Mouse (Mus musculus): ENCODE results near the gene Ttyh3. TPM values are rescaled to one million over a fixed set of nuclear protein-coding genes. Genes with fewer than 3 reads are reported as not detected.
A peak's percentile ranks its signal among the peaks of the same experiment; 100 is the strongest.
"Not testable (repeated sequence)": the region's sequence is repeated elsewhere in the genome, so short reads cannot be mapped to it uniquely, and the experiment has no call there.

Ttyh3 gene
- polyA plus RNA-seq, 1 experiment = 95.1 TPM

GRCm38 (mm10) chr5:140680051-140680450 lies 31.2 kb upstream of the Ttyh3 start:
- Histone ChIP-seq H3K27ac (ENCODE audit: insufficient read depth, low read length) (no peak overlapping the region), H3K4me3 (ENCODE audit: extremely low read depth, insufficient read depth, insufficient read length) (no peak overlapping the region), H3K4me1 (ENCODE audit: control insufficient read depth, insufficient read depth, insufficient read length) (peaks cover 2% of the 10 kb centered on the region; the same call in 1 of the 2 replicates), H3K36me3 (ENCODE audit: control insufficient read depth, insufficient read depth, low read length) (peaks cover 3% of the 10 kb centered on the region), H3K27me3 (ENCODE audit: control insufficient read depth, insufficient read depth, low read length) (no peaks in the 10 kb centered on the region)
- DNase-seq (ENCODE audit: low read depth in 1 of 2, low spot score in 2 of 2) = no peak
- WGBS = 98% methylated on average over 6 of the region's 6 CpGs
- TF ChIP-seq CTCF (IDR thresholded peaks at IDR 0.05; ENCODE audit: extremely low read depth, insufficient read depth, insufficient read length, insufficient replicate concordance) (no peak), POLR2A (IDR thresholded peaks at IDR 0.05; ENCODE audit: low read depth, low read length) (no peak)

- peak in 1 of 2 experiments; percentile 50 for DNase-seq (ENCODE audit: low read depth in 1 of 2, low spot score in 2 of 2)
- TF ChIP-seq POLR2A (IDR thresholded peaks at IDR 0.05; ENCODE audit: low read depth, low read length) (no peak), CTCF (IDR thresholded peaks at IDR 0.05; ENCODE audit: extremely low read depth, insufficient read depth, insufficient read length, insufficient replicate concordance) (no peak)
- no peaks in the 10 kb centered on the region for H3K27me3 ChIP-seq (ENCODE audit: control insufficient read depth, insufficient read depth, low read length)
- peaks cover 2% of the 10 kb centered on the region; the same call in 1 of the 2 replicates for H3K4me1 ChIP-seq (ENCODE audit: control insufficient read depth, insufficient read depth, insufficient read length)
- H3K36me3 ChIP-seq (ENCODE audit: control insufficient read depth, insufficient read depth, low read length) = peaks cover 6% of the 10 kb centered on the region
- no peak overlapping the region for H3K4me3 ChIP-seq (ENCODE audit: extremely low read depth, insufficient read depth, insufficient read length)
- no peak overlapping the region for H3K27ac ChIP-seq (ENCODE audit: insufficient read depth, low read length)
- 55% methylated on average over 6 of the region's 6 CpGs for WGBS
Measured at GRCm38 (mm10) chr5:140677137-140677536, 28.3 kb upstream of the Ttyh3 start.

GRCm38 (mm10) chr5:140675640-140676039 lies 26.8 kb upstream of the Ttyh3 start:
- Histone ChIP-seq H3K27ac (ENCODE audit: insufficient read depth, low read length) (no peak overlapping the region), H3K4me3 (ENCODE audit: extremely low read depth, insufficient read depth, insufficient read length) (no peak overlapping the region), H3K36me3 (ENCODE audit: control insufficient read depth, insufficient read depth, low read length) (peaks cover 6% of the 10 kb centered on the region), H3K4me1 (ENCODE audit: control insufficient read depth, insufficient read depth, insufficient read length) (peaks cover 2% of the 10 kb centered on the region; the same call in 1 of the 2 replicates), H3K27me3 (ENCODE audit: control insufficient read depth, insufficient read depth, low read length) (no peaks in the 10 kb centered on the region)
- no peak for DNase-seq (ENCODE audit: low read depth in 1 of 2, low spot score in 2 of 2)
- no peak for TF ChIP-seq CTCF (IDR thresholded peaks at IDR 0.05; ENCODE audit: extremely low read depth, insufficient read depth, insufficient read length, insufficient replicate concordance)
- TF ChIP-seq POLR2A (IDR thresholded peaks at IDR 0.05; ENCODE audit: low read depth, low read length) = no peak
- WGBS = 92% methylated on average over 11 of the region's 11 CpGs

GRCm38 (mm10) chr5:140675079-140675478 lies 26.2 kb upstream of the Ttyh3 start:
- TF ChIP-seq CTCF (IDR thresholded peaks at IDR 0.05; ENCODE audit: extremely low read depth, insufficient read depth, insufficient read length, insufficient replicate concordance) (no peak), POLR2A (IDR thresholded peaks at IDR 0.05; ENCODE audit: low read depth, low read length) (no peak)
- peaks cover 8% of the 10 kb centered on the region for H3K36me3 ChIP-seq (ENCODE audit: control insufficient read depth, insufficient read depth, low read length)

GRCm38 (mm10) chr5:140674036-140674435 lies 25.2 kb upstream of the Ttyh3 start:
- no peak for TF ChIP-seq POLR2A (IDR thresholded peaks at IDR 0.05; ENCODE audit: low read depth, low read length)
- no peak for TF ChIP-seq CTCF (IDR thresholded peaks at IDR 0.05; ENCODE audit: extremely low read depth, insufficient read depth, insufficient read length, insufficient replicate concordance)
- Histone ChIP-seq H3K27ac (ENCODE audit: insufficient read depth, low read length) (no peak overlapping the region), H3K27me3 (ENCODE audit: control insufficient read depth, insufficient read depth, low read length) (no peaks in the 10 kb centered on the region), H3K4me3 (ENCODE audit: extremely low read depth, insufficient read depth, insufficient read length) (no peak overlapping the region), H3K4me1 (ENCODE audit: control insufficient read depth, insufficient read depth, insufficient read length) (peaks cover 2% of the 10 kb centered on the region; the same call in 1 of the 2 replicates), H3K36me3 (ENCODE audit: control insufficient read depth, insufficient read depth, low read length) (peaks cover 9% of the 10 kb centered on the region)
- peak in 1 of 2 experiments; percentile 21 for DNase-seq (ENCODE audit: low read depth in 1 of 2, low spot score in 2 of 2)
- 74% methylated on average over 17 of the region's 17 CpGs for WGBS

More at GRCm38 (mm10) chr5:140675079-140675478, 26.2 kb upstream of the Ttyh3 start:
- Histone ChIP-seq H3K27ac (ENCODE audit: insufficient read depth, low read length) (no peak overlapping the region), H3K4me1 (ENCODE audit: control insufficient read depth, insufficient read depth, insufficient read length) (peaks cover 2% of the 10 kb centered on the region; the same call in 1 of the 2 replicates), H3K4me3 (ENCODE audit: extremely low read depth, insufficient read depth, insufficient read length) (no peak overlapping the region), H3K27me3 (ENCODE audit: control insufficient read depth, insufficient read depth, low read length) (no peaks in the 10 kb centered on the region)
- WGBS = 93% methylated on average over 11 of the region's 11 CpGs
- no peak for DNase-seq (ENCODE audit: low read depth in 1 of 2, low spot score in 2 of 2)

GRCm38 (mm10) chr5:140672603-140673002 lies 23.8 kb upstream of the Ttyh3 start:
- not testable (repeated sequence) for DNase-seq (ENCODE audit: low read depth in 1 of 2, low spot score in 2 of 2); H3K27me3 ChIP-seq (ENCODE audit: control insufficient read depth, insufficient read depth, low read length); H3K36me3 ChIP-seq (ENCODE audit: control insufficient read depth, insufficient read depth, low read length); H3K4me1 ChIP-seq (ENCODE audit: control insufficient read depth, insufficient read depth, insufficient read length); H3K4me3 ChIP-seq (ENCODE audit: extremely low read depth, insufficient read depth, insufficient read length); H3K27ac ChIP-seq (ENCODE audit: insufficient read depth, low read length)
- WGBS = 88% methylated on average over 6 of the region's 6 CpGs

GRCm38 (mm10) chr5:140672115-140672514 lies 23.3 kb upstream of the Ttyh3 start:
- WGBS = 93% methylated on average over 6 of the region's 6 CpGs

More at GRCm38 (mm10) chr5:140672115-140672514, 23.3 kb upstream of the Ttyh3 start:
- Histone ChIP-seq H3K4me1 (ENCODE audit: control insufficient read depth, insufficient read depth, insufficient read length) (no peaks in the 10 kb centered on the region), H3K36me3 (ENCODE audit: control insufficient read depth, insufficient read depth, low read length) (peaks cover 8% of the 10 kb centered on the region), H3K27me3 (ENCODE audit: control insufficient read depth, insufficient read depth, low read length) (no peaks in the 10 kb centered on the region), H3K4me3 (ENCODE audit: extremely low read depth, insufficient read depth, insufficient read length) (no peak overlapping the region), H3K27ac (ENCODE audit: insufficient read depth, low read length) (no peak overlapping the region)
- no peak for TF ChIP-seq CTCF (IDR thresholded peaks at IDR 0.05; ENCODE audit: extremely low read depth, insufficient read depth, insufficient read length, insufficient replicate concordance)
- no peak for TF ChIP-seq POLR2A (IDR thresholded peaks at IDR 0.05; ENCODE audit: low read depth, low read length)
- DNase-seq (ENCODE audit: low read depth in 1 of 2, low spot score in 2 of 2) = no peak

All from spleen, adult 2 months (tissue).